Mouse (Mus musculus): ENCODE results near the gene Gm20850.
"Not testable (repeated sequence)": the region's sequence is repeated elsewhere in the genome, so short reads cannot be mapped to it uniquely, and the experiment has no call there.

The Gm20850 gene

DNA sequence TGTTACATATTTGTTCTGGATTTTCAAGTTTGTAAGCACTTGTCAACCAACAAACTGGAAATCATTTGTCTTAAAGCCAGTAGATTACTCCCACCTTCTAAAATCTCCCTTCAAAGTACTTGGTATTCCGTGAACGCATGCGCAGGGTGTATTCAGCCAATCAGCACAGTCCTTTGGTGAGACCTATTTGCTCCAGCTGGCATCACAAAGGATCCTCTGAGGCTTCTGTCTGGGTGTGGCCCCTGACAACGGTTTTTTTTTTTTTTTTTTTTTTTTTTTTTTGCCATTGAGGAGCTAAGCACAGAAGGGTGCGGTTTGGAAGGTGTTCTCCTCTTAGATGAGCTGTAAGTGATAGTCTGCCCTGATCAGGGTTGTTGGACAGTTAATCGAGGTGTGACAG is at the start of gene Gm20850:
TSS of gene Gm20850 (plus strand) at position 301 of the 400 bp plus-strand sequence.
- in situ Hi-C loops (cut with MboI, MseI) = not testable (repeated sequence)
